11 mouse cellular contexts compared by ENCODE assay signal in genomic region chr10:128489380-128489779, GRCm38 (mm10). TPM values are rescaled to one million over a fixed set of nuclear protein-coding genes. Genes with fewer than 3 reads are reported as not detected.
A peak's percentile ranks its signal among the peaks of the same experiment; 100 is the strongest.
DNase-seq lines count a peak whose midpoint lies in the region; ATAC-seq and TF ChIP-seq lines count a peak whose summit lies in the region.
"Had no signal": no experiment of that assay in that cellular context is flagged by ENCODE, and none has a peak within 500 bp of the region (broad histone marks: within the 10 kb centered on the region; RNA-seq: fewer than 3 reads in every experiment).

No protein-coding gene starts in this region.

- intact Hi-C loops in heart, adult 2 months (cut with DNase I), result no loop called here
- intact Hi-C loops in heart, postnatal 36 days (cut with DNase I), result loop anchor here (2.0 kb wide), 1 partner anchor 47 kb away; no protein-coding TSS in a partner anchor

- no peak overlapping the region for H3K4me2 ChIP-seq in liver, embryonic 11.5 days
- H3K4me2 ChIP-seq in liver, postnatal 0 days (ENCODE audit: low read depth, low read length), result no peak overlapping the region
- H3K4me2 ChIP-seq: limb, embryonic 12.5 days had no signal

- no peak overlapping the region for H3K9ac ChIP-seq in heart, adult 2 months (ENCODE audit: low read depth, low read length)
- H3K9ac ChIP-seq in liver, embryonic 11.5 days (ENCODE audit: low read depth, low read length), result no peak overlapping the region
- no peak overlapping the region for H3K9ac ChIP-seq in liver, postnatal 0 days (replicated peaks)
- H3K9ac ChIP-seq: limb, embryonic 12.5 days had no signal

- H3K27ac ChIP-seq in heart, adult 2 months, result peak overlapping the region; percentile 100
- H3K27ac ChIP-seq in liver, embryonic 11.5 days (ENCODE audit: low read depth, low read length), result peak overlapping the region; percentile 7; the same call in 1 of the 2 replicates
- H3K27ac ChIP-seq in liver, postnatal 0 days (ENCODE audit: low read depth), result no peak overlapping the region

- 50% methylated on average over 5 of the region's 5 CpGs for WGBS in heart, adult 2 months
- WGBS in liver, embryonic 11.5 days, result 67% methylated on average over 5 of the region's 5 CpGs
- WGBS in liver, postnatal 0 days (ENCODE audit: insufficient replicate concordance), result 49% methylated on average over 5 of the region's 5 CpGs

- H3K4me1 ChIP-seq in heart, adult 2 months (ENCODE audit: control insufficient read depth, insufficient read depth, low read length), result peaks cover 12% of the 10 kb centered on the region
- peaks cover 28% of the 10 kb centered on the region for H3K4me1 ChIP-seq in liver, embryonic 11.5 days (replicated peaks; ENCODE audit: control insufficient read depth, insufficient read depth, low read length)
- peaks cover 13% of the 10 kb centered on the region for H3K4me1 ChIP-seq in liver, postnatal 0 days (ENCODE audit: insufficient read depth)

- no peaks in the 10 kb centered on the region for H3K27me3 ChIP-seq in heart, adult 2 months (ENCODE audit: control insufficient read depth, insufficient read depth, low read length)
- H3K27me3 ChIP-seq in liver, embryonic 11.5 days (replicated peaks; ENCODE audit: control insufficient read depth, insufficient read depth, low read length), result no peaks in the 10 kb centered on the region
- H3K27me3 ChIP-seq in liver, postnatal 0 days (ENCODE audit: insufficient read depth, low read length), result no peaks in the 10 kb centered on the region
- H3K27me3 ChIP-seq: limb, embryonic 12.5 days had no signal

- no peaks in the 10 kb centered on the region; the same call in 1 of the 2 replicates for H3K79me2 ChIP-seq in heart, adult 2 months (replicated peaks; ENCODE audit: control insufficient read depth, insufficient read depth, low read length)

- H3K36me3 ChIP-seq in heart, adult 2 months (ENCODE audit: control insufficient read depth, insufficient read depth, low read length), result peaks cover 11% of the 10 kb centered on the region
- H3K36me3 ChIP-seq in liver, embryonic 11.5 days (ENCODE audit: control insufficient read depth, insufficient read depth, low read length), result peaks cover 46% of the 10 kb centered on the region
- peaks cover 60% of the 10 kb centered on the region for H3K36me3 ChIP-seq in liver, postnatal 0 days (replicated peaks; ENCODE audit: insufficient read depth, low read length)

- no peaks in the 10 kb centered on the region for H3K9me3 ChIP-seq in liver, embryonic 11.5 days (ENCODE audit: control insufficient read depth, low read length)
- no peaks in the 10 kb centered on the region for H3K9me3 ChIP-seq in liver, postnatal 0 days (ENCODE audit: low read length)
- H3K9me3 ChIP-seq: limb, embryonic 12.5 days had no signal

- TF ChIP-seq CTCF in heart, adult 2 months (IDR thresholded peaks at IDR 0.05), result no peak
- no peak for TF ChIP-seq CTCF in liver, postnatal 0 days (IDR thresholded peaks at IDR 0.05; ENCODE audit: low read depth)

- no peak for TF ChIP-seq EP300 in heart, adult 2 months (IDR thresholded peaks at IDR 0.05; ENCODE audit: insufficient read depth, low read depth, low read length)
- TF ChIP-seq EP300 in liver, postnatal 0 days (IDR thresholded peaks at IDR 0.05; ENCODE audit: low read depth), result no peak

- no peak for TF ChIP-seq POLR2A in heart, adult 2 months (IDR thresholded peaks at IDR 0.05; ENCODE audit: insufficient read depth, low read depth, low read length)

- no peak for ATAC-seq in liver, embryonic 11.5 days (replicated peaks; ENCODE audit: low FRiP score)
- ATAC-seq in liver, postnatal 0 days, result no peak
- ATAC-seq in monocyte, adult 5-6 weeks (replicated peaks; ENCODE audit: insufficient number of reproducible peaks, low FRiP score, low TSS enrichment, poor library complexity, severe bottlenecking), result peak; percentile 45

- H3K4me3 ChIP-seq in heart, adult 2 months, result no peak overlapping the region
- H3K4me3 ChIP-seq in liver, embryonic 11.5 days (ENCODE audit: low read depth, low read length), result no peak overlapping the region
- no peak overlapping the region for H3K4me3 ChIP-seq in liver, postnatal 0 days (ENCODE audit: low read depth, low read length)
- H3K4me3 ChIP-seq: limb, embryonic 12.5 days had no signal

- DNase-seq in heart, adult 2 months, result no peak
- DNase-seq in heart, postnatal 36 days, result no peak
- no peak for DNase-seq in liver, embryonic 11.5 days (ENCODE audit: low spot score)
- no peak for DNase-seq in liver, postnatal 0 days
- DNase-seq in R1 (ENCODE audit: low read depth, low spot score), result peak; percentile 84
- no peak for DNase-seq in urinary bladder, adult 2 months (ENCODE audit: low spot score)
- DNase-seq in urinary bladder, postnatal 14 days (ENCODE audit: low spot score), result no peak
- DNase-seq: gastrocnemius, postnatal 25 days; thymus, adult 18-20 months had no signal

RNA-seq across cellular contexts. Expression of gene Myl6, which starts 4.6 kb away (rescaled TPM):
- total RNA-seq in heart, adult 2 months (2021), result 100 to 1,000 TPM; 242 to 302 TPM
- 379 and 468 TPM in 2 replicates for polyA plus RNA-seq in heart, adult 2 months (2012; rRNA removed)
- total RNA-seq in heart, postnatal 36 days (2021), result 100 to 1,000 TPM; 267 to 286 TPM
- 639 and 685 TPM in 2 replicates for polyA plus RNA-seq in liver, embryonic 11.5 days (2014; fragmentation: Nextera tagmentation; extraction: Ambion mirVana)
- polyA plus RNA-seq in liver, postnatal 0 days (2015; fragmentation: Nextera tagmentation; extraction: Ambion mirVana), result 437 and 442 TPM in 2 replicates
- total RNA-seq in monocyte, adult 5-6 weeks (2017), result 2,131 to 2,768 TPM (median 2,315 TPM) in 3 replicates
- 10,835 and 11,320 TPM in 2 replicates for polyA plus RNA-seq in urinary bladder, adult 2 months (2012; rRNA removed)

RNA-seq across cellular contexts. Expression of gene Myl6b, which starts 9.1 kb away (rescaled TPM):
- total RNA-seq in heart, adult 2 months (2021), result 1 to 10 TPM; 3.5 to 3.8 TPM
- polyA plus RNA-seq in heart, adult 2 months (2012; rRNA removed), result 2.9 and 4.1 TPM in 2 replicates
- total RNA-seq in heart, postnatal 36 days (2021), result 1 to 10 TPM; 2.8 to 3.2 TPM
- 3.9 and 4.2 TPM in 2 replicates for polyA plus RNA-seq in liver, embryonic 11.5 days (2014; fragmentation: Nextera tagmentation; extraction: Ambion mirVana)
- 1.5 and 1.7 TPM in 2 replicates for polyA plus RNA-seq in liver, postnatal 0 days (2015; fragmentation: Nextera tagmentation; extraction: Ambion mirVana)
- total RNA-seq in monocyte, adult 5-6 weeks (2017), result not detected in 3 replicates
- polyA plus RNA-seq in urinary bladder, adult 2 months (2012; rRNA removed), result 3.0 and 3.3 TPM in 2 replicates

RNA-seq across cellular contexts. Expression of gene Smarcc2, which starts 30.3 kb away (rescaled TPM):
- 10 to 100 TPM; 75.5 to 77.6 TPM for total RNA-seq in heart, adult 2 months (2021)
- 49.1 and 61.1 TPM in 2 replicates for polyA plus RNA-seq in heart, adult 2 months (2012; rRNA removed)
- 10 to 100 TPM; 79.8 to 82.7 TPM for total RNA-seq in heart, postnatal 36 days (2021)
- 59.0 and 59.7 TPM in 2 replicates for polyA plus RNA-seq in liver, embryonic 11.5 days (2014; fragmentation: Nextera tagmentation; extraction: Ambion mirVana)
- polyA plus RNA-seq in liver, postnatal 0 days (2015; fragmentation: Nextera tagmentation; extraction: Ambion mirVana), result 13.4 and 14.7 TPM in 2 replicates
- 53.3 to 103 TPM (median 61.2 TPM) in 3 replicates for total RNA-seq in monocyte, adult 5-6 weeks (2017)
- polyA plus RNA-seq in urinary bladder, adult 2 months (2012; rRNA removed), result 91.5 and 97.0 TPM in 2 replicates

RNA-seq across cellular contexts. Expression of gene Esyt1, which starts 36.3 kb away (rescaled TPM):
- 10 to 100 TPM; 16.4 to 17.9 TPM for total RNA-seq in heart, adult 2 months (2021)
- 23.6 and 24.7 TPM in 2 replicates for polyA plus RNA-seq in heart, adult 2 months (2012; rRNA removed)
- total RNA-seq in heart, postnatal 36 days (2021), result 10 to 100 TPM; 19.3 TPM
- polyA plus RNA-seq in liver, embryonic 11.5 days (2014; fragmentation: Nextera tagmentation; extraction: Ambion mirVana), result 19.1 TPM in 2 replicates
- polyA plus RNA-seq in liver, postnatal 0 days (2015; fragmentation: Nextera tagmentation; extraction: Ambion mirVana), result 6.6 and 7.6 TPM in 2 replicates
- 135 to 345 TPM (median 157 TPM) in 3 replicates for total RNA-seq in monocyte, adult 5-6 weeks (2017)
- polyA plus RNA-seq in urinary bladder, adult 2 months (2012; rRNA removed), result 56.9 and 61.6 TPM in 2 replicates

RNA-seq across cellular contexts. Expression of gene Zc3h10, which starts 58.2 kb away (rescaled TPM):
- total RNA-seq in heart, adult 2 months (2021), result 1 to 10 TPM; 7.5 to 7.6 TPM
- polyA plus RNA-seq in heart, adult 2 months (2012; rRNA removed), result 6.6 and 6.8 TPM in 2 replicates
- total RNA-seq in heart, postnatal 36 days (2021), result 1 to 10 TPM; 7.2 to 8.8 TPM
- polyA plus RNA-seq in liver, embryonic 11.5 days (2014; fragmentation: Nextera tagmentation; extraction: Ambion mirVana), result 9.9 and 11.1 TPM in 2 replicates
- 5.0 and 5.4 TPM in 2 replicates for polyA plus RNA-seq in liver, postnatal 0 days (2015; fragmentation: Nextera tagmentation; extraction: Ambion mirVana)
- 16.1 to 26.5 TPM (median 19.1 TPM) in 3 replicates for total RNA-seq in monocyte, adult 5-6 weeks (2017)
- 12.5 TPM in 2 replicates for polyA plus RNA-seq in urinary bladder, adult 2 months (2012; rRNA removed)

Comparison
In these comparisons a context has a peak if more than half of its experiments do, and no peak if none do; other contexts are left out.
1. RNA of gene Myl6, which starts 4.6 kb away (polyA plus RNA-seq): 10,835 to 11,320 TPM in urinary bladder, adult 2 months; 639 to 685 TPM in liver, embryonic 11.5 days, 437 to 442 TPM in liver, postnatal 0 days and 379 to 468 TPM in heart, adult 2 months; every median in the first group is over 10 times any median in the second.